Mouse (Mus musculus): ENCODE results near the gene Ptgds.
A peak's percentile ranks its signal among the peaks of the same experiment; 100 is the strongest.

Ptgds gene

DNA sequence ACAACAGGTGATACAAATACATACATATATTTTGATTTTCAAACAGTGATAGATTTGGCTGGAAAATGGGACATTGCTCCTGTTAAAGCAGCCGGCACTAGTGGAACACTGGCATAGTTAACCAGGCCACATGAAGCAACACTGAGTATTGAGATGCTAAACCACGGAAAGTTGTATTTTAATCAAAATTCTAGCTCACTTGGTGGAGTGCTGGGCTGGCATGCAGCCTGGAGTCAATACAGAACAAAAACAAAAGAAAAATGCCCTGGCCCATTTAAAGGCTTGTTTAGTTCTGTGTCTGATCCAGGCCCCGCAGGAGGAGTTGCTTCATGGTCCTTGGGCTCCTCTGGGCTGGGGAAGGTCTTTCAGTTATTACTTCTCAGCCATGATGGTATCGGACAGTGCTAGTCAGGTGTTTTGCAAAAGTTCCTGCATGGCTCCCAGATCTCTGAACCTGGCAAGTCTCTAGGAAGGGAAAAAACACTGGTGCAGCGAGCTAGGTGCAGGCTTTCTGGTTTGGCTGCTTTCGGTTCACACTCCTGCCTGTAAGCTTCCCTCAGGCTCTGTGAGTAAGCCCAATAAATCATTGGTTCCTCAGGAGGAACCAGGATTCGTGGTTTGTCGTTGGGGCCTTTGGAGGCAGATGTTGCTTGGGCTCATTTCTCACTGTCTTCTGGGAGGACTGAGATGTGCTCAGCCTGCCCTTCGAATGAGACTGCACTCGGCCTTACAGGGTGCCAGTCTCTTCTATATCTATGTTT is 9.9 kb upstream of the Ptgds start:
- no peak for DNase-seq

DNA sequence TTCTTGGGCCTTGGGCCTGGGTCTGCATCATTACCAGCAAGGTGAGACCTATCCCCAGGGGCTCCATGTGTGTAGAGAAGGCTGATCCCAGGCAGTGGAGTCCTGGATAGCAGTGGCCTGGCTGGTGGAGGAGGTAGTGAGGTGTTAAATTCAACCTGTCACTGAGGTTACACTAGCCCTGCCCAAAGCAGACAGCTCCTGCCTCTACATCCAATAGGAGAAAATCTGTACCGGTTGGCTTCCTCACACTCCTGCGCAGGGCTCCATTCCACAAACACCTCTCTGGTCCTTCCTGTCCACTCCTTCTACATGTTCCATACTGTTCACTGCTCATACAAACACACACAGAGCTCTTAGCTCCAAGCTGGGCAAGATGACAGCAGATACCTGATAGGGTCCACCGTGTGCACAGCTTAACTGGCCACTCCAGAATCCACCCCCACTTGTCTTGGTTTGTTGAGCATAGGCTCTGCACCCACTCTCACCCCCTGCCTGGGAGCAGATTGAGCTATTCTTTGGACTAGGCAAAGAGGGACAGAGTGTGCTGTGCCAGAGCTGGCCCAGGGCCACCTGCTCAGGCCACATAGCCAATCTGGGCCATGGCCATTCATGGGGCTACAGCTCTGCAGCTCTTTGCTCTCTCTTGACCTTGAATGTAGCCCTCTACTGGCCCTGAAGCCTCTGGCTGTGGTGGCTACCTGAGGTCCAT is 8.3 kb upstream of the Ptgds start:
- no peak for DNase-seq

DNA sequence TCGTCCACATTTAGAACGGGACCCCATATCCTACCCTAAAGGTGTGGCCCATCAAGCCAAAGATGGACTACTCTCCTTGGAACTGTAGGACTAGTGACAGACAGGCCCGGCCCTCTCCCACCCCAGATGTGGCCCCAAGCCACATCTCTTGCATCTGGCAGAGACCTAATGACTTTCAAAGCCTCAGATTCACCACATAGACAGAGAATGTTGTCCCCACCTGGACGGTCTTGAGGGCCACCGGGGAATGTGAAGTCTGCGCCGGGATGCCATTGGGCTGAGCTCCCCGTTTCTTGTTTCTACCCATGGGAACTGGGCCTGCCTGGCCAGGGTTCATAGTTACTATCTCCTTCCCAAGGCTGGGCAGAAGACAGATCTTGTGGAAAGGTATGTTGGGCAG is 7.7 kb upstream of the Ptgds start:
- DNase-seq: no peak

DNA sequence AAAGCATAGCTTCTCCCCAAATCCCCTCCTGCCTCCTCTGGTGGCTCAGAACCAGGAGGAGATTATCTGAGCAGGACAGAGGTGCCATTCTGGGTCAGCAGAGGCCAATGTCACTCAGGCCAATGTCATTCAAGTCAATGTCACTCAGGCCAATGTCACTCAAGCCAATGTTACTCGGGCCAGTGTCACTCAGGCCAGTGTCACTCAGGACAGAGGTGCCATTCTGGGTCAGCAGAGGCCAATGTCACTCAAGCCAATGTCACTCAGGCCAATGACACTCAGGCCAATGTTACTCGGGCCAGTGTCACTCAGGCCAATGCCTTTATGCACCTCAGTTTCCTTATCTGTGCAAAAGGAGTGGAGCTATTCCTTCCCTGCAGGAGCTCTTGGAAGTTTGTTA is 2.7 kb upstream of the Ptgds start:
- no peak for DNase-seq

DNA sequence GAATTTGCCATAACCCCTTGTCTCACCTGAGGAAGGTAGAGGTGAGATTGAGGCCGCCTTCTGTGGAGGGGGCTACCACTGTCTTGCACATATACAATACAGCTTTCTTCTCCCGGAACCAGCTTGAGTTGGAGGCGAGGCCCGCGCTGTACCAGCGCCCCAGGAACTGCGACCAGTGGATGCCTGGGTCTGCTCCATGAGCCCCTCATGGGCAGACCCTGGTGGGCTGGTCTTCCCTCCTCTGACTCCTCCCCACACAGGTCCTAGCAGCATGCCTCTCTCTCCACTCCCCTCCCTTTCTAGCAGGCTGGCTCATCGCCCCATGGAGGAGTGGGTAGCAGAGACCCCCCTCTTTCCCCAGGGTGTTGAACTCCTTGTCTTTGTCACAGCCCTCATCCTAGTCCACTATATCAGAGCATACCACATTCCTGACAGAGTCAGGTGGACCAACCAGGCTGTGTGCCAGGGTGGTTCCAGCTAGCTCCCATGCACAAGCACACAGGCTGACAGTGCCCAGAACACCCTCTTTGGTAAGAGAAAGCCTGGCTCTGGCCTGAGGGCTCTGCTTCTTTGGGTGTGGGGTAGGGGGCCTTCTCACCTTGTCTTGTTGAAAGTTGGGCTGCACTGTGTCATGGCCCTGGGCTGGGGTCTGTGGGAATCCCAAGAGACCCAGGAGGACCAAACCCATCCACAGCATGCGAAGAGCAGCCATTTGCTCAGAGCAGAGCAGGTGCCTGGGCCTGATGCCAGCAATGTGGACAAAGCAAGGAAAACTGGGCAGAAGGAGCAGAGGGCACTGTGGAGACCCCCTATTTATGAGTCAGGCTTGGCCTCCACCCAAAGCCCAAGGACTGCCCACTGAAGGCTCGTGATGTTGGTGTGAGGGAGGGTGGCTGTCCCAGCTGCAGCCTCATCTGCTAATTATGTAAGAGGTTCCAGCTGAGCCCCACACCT is 607 bp downstream of the Ptgds start:
- no peak for DNase-seq

DNA sequence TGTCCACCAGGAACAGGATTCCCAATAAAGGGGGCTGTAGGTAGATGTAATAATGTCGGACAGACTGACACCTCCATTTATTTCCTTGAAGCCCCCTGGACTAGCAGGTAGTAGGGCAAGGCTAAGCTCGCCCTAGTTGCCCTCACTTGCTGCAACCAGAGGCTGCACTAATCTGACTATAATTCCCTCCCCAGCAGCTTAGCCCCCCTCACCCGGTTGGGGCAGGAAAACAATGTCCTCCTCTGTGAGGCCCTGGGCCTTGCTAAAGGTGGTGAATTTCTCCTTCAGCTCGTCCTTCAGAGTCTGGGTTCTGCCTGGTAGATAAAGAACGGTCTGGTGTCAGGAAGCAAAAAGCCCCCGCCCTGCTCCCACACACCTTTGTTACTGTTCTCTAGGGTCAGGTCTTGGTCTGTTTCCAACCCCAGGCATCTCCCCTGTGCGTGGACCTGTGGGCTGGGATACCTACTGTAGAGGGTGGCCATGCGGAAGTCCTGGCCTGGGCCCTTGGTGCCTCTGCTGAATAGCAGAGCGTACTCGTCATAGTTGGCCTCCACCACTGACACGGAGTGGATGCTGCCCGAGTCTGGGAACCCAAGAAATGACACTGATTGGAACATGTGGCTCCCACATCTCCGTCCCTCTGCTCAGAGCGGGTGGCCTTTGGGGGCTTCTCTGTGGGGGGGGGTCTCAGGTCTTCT is 2.1 kb downstream of the Ptgds start:
- no peak for DNase-seq

DNA sequence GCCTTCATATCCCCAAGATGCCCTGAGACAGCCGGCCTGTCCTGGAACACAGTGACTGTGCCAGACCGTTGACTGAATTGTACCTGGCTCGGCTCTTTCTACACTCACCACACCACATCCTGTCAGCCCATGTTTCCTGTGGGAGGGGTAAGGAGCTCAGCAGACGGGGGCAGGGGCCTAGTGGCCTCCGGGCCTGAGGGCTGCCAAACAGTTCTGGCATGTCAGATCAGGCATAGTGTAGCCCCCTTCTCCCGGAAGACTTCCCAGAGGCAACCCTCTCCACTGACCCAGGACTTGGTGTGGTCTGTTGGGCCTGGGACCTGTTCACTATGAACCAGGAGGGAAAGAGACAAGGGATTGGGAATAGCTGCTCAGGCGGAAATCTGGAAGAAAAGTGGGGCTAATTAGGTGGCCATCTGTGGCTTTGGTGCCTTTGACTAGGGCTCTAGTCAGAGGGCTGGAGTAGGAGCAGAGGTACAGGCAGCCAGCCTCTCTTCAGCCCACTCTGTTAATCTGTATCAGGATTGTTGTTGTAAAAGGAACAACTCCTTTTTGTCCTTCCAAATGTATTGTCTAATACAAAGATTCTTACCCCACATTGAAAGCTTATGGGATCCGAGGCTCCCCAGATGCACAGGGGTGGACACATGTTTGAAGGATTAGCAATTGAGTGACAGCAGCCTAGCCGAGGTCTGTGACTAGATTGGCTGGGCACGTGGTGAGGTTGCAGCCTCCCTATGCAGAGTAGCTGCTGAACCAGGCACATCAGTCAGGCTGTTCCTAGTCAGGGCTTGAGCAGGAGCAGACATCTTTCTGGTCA is 3.8 kb downstream of the Ptgds start:
- DNase-seq: no peak

DNA sequence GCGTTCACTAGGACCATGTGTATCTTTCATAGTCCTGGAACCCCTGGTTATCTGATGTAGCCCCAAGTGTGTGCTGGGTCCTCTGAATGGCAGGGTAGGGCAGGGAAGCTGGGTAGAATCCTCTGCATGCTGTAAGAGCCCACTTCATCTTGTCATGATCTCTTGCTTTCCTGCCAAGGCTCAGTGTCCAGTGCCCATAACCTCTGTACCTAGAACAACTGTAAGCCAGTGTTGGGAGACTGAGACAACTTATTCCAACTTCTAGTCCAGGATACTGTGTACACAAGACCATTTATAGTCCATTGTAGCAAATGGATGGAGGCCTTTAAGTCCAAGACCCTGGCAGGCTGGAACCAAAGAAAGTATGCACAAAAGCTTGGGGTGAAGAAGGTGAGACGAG is 4.6 kb downstream of the Ptgds start:
- no peak for DNase-seq

DNA sequence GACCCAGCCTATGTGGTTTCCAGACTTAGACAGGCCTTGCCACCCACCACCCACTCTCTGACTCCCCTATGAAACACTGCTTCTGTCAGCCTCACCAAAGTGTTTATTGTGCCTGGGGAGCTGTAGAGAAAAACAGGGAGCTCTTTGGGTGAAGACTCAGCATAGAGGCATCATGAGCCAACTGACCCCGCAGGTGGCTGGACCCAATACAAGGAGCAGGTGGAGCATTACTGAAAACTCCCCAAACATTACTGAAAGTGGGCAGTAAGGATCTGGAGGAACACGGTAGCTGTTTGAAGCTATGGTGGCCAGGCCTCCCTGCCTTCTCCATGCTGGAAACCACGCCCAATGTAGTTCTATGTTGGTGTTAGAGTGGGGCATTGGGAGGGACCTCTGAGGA is 6.2 kb downstream of the Ptgds start:
- no peak for DNase-seq

DNA sequence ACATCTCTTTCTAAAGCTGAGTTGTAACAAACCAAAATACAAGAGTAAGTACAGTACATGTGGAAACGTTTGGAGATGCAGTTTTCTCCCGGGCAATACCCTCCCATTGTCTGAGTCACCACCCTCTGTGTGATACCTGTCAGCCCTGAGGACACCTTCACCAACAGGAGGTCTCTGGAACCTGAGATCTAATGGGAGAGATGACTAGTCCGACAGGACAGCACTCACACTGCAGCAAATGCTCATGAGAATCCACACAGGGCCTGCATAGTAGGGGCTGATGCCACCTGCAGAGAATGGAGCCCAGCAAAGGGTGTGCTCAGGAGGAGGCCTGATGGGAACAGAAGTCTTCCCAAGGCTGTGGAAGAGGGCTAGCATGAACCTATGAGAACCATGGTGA is 8.4 kb downstream of the Ptgds start:
- DNase-seq: no peak

DNA sequence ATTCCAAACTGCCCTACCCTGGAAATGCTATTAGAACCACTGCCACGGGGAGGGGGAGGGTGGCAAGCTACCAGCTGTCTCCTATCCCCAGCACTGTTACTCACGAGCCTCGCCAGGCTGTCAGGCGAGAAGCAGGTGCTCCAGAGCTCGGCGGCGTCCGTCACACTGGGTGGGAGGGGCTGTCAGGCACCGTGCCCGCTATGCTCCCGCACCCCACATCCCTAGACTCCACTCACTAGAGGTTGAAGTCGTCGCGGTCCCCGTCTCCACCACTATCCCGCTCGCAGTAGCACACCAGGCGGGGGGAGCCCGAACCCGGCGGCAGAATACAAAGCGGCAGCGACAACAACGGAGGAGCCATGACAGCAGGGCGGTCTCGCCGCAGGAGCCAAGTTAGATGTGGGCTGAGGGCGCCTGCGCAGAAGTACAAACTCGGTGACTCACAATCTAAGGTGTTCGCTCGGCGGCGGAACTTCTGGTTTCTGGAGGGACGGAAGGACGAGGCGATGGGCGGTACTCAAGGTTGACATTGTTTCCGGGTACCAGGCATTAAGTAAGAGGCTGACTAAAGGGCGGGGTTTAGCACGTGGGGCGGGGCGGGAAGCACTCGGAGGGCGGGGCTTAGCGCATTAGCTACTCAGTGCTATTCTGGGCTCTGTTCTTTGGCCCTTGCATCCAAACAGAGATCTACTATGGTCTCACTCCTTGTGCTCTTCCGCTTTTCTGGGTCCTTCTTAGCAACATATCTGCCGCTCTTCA is 9.1 kb downstream of the Ptgds start, which contains the start of gene Paxx:
TSS of gene Paxx (minus strand) at position 544 of the 759 bp plus-strand sequence.
- DNase-seq: peak; percentile 92

DNA sequence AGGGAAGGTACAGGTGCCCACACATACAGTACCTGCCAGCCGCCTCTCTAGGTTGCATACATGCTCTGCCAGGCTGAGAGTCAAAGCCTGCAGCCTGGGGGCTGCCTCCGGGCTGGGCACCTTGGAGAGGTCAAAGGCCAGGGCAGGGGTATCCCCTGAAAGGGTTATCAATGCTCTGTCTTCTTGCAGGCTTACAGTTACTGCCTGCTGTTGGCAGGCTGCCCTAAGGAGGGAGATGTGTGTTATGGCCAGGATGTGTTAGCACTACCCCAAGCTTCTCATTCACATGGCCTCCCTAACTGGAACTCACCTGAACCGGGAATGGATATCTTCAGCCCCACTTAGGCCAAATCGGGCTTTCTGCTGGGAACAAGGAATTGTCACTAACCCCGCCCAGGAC is 9.7 kb downstream of the Ptgds start:
- no peak for DNase-seq

DNA sequence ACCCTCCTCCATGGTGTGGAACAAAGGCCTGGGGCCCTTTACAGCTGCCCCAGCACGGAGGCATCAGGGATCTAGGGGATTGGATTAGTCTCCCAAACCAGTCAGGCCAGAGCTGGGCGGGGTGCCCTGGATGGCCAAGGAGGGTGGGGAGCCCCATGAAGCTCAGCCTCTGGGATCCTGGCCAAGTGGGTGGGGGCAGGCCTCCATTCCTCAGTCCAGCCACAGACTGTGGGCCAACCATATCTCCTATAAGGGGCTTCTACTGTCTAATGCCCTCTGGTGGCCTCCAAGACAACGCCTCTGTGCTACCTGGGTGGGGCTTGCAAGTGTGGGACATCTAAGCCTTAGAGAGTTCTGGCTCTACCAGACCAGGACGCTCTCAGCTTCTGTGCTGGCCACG is 10.9 kb downstream of the Ptgds start:
- DNase-seq: peak; percentile 75

DNA sequence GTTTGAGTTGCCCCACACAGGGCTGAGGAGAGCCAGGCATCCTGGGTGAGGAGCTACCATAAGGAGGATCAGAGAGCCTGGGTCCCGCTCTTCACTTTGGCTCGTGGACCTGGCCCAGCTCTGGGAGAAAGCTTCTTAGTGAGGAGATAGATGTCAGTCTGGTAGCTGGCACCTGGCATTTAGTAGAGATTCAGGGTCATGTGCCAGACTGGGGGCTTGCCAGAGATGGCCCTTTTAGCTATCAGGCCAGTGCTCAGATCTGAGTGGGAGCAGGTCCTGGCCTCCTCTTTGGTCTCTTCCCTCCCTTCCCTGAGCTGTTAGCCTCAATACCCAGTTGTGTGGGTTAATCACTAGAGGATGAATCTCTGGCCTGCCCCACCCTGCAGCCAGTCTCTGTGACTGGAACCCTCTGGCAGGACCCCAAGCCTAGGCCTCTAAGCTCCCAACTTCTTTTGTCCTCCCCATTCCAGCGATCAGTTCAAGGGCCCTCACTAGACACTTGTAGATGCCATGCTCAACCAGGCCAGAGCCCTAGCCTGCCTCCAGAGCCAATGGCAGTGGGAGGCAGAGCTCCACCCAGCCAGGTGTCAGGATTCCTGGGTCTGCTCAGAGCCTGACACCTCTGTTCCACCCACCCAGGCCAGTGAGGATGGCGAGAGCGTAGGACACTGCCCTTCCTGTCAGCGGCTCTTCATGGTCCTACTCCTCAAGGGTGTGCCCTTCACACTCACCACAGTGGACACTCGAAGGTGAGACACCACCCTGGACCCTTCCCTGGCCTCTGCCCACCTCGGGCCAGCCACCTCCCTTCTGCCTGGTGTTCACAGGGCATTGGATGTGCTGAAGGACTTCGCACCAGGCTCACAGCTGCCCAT is 12.6 kb downstream of the Ptgds start:
- peak; percentile 75 for DNase-seq

DNA sequence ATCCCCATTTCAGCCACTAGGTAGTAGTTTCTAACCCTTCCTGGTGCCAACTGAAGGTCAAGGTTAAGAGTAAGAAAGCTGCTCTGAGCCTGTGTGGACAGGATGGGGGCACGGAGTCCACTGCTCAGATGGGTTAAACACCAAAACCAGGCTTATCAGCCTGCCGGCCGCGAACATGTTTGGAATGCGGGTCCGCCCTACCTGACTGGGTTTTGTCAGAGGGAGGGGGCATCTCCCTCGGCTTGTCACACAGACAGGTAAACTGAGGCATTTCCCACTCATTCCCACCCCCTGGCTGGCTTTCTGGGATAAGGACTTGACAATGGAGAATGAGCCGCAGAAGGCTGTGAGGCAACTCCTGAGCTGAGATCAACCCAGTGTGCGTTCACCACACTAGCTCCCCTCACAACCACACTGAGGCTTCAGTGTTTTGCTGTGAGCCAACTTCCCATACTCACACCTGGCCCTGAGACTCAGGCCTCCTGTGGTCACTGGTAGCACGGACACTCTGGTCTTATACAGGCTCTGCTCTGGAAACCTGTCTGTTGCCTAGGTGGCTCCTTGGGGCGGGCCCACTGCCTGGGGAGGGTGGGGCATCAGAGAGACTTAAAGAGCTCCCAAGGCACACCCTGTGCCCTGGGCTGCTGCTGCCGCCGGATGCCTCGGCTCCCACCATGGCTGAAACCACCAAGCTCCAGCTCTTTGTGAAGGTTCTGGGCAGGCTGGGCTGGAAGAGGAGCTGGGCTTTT is 13.5 kb downstream of the Ptgds start, which contains the start of gene Clic3:
TSS of gene Clic3 (plus strand) at position 634 of the 749 bp plus-strand sequence.
- peak; percentile 67 for DNase-seq

DNA sequence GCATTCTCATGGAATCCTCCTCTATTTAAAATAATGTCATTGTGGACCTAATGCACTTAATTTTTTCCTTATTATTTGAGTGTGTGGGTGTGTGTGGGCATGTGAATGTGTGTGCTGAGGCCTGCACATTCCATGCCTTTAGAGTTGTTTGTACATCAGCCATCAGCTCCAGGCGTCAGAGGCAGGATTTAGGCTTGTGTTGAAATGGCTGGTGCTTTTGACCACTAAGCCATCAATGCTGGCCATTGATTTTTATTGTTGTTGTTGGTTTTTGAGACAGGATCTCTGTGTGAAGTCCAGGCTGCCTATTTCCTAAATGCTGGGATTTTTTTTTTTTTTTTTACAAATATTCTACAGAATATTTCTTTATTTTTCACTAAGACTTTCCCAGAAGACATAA is 16.9 kb downstream of the Ptgds start:
- DNase-seq: no peak

DNA sequence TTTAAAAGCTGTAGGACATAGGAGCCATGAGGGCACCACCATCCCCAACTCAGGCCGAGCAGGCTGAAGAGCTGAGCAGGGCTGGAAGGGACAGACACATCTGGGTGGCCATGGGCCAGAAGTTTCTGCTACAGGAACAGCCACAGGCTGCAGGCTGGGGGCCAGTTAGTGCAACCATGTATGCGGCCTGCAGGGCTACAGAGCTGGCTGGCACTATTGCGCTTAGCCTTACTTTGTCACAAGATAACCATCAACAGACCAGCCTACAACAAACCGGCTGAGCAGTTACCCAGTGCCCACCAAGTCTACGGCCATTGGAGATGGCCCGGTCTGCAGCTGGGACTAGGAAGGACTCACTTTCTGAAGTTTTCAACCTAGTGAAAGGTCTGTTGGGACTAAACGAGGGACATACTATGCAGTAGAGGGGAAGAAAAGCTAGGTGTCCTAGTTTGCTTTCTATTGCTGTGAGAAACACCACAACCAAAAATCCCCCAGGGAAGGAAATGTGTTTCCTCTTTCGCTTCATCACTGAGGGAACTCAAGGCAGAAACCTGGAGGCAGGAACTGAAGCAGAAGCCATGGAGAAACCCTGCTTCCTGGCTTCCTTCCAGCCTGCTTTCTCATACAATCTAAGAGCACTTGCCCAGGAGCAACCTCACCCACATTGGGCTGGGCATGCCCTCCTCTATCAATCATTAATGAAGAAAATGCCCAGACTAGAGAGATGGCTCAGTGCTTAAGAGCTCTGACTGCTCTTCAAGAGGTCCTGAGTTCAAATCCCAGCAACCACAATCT is 18.8 kb downstream of the Ptgds start:
- DNase-seq: no peak

DNA sequence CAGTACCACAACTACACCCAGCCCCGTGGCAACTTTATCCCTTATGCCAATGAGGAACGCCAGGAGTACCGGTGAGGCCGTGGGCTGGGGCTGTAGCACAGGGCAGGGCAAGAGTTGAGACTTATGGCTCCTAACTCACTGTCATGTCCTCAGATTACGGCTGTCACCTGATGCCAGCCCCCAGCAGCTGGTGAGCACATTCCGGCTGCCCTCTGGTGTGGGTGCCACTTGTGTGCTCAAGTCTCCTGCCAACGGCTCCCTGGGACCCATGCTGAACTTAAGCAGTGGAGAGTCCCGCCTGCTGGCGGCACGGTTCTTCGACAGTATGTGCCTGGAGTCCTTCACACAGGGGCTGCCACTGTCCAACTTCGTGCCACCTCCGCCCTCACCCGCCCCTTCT is 27.2 kb downstream of the Ptgds start:
- no peak for DNase-seq

All from lung, postnatal 14 days (tissue).